Mouse (Mus musculus): ENCODE data around the gene Dpp8.

DNA sequence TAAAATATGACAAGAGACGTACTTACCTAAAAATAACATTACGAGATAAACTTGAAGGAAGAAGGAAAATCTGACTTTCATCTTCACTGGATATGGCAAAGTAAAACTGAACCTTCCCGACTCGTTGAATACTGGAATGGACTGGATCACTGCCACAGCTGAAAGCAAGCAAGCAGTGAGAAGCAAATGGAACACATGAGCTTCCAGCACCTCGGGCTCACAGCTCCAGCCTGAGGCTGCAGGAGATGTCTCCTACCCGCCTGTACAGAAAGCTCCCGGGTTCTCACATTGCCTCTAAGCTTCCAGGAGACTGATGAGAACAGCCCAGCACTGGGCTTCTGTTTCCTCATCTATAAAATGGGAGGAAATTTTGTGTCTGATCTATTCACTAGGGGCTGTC is 41.9 kb upstream of the Dpp8 start:
- TF ChIP-seq CTCF (IDR thresholded peaks at IDR 0.05; ENCODE audit: extremely low read depth, insufficient read depth, low read length) = no peak
- no peak for TF ChIP-seq POLR2A (IDR thresholded peaks at IDR 0.05; ENCODE audit: extremely low read depth, insufficient read depth, low read length)
